Mouse (Mus musculus) kidney, adult 8-10 months (tissue): ENCODE results near the gene Stat5b.

Experiments
- DNase-seq, 2 experiments: peaks; one replicate each; pipeline ENCODE4 v3.0.0; 2022

Stat5b gene

GRCm38 (mm10) chr11:100761547-100762045, 88.9 kb downstream of the Stat5b start:
- DNase-seq, result peak; percentile 75 to 88

DNA sequence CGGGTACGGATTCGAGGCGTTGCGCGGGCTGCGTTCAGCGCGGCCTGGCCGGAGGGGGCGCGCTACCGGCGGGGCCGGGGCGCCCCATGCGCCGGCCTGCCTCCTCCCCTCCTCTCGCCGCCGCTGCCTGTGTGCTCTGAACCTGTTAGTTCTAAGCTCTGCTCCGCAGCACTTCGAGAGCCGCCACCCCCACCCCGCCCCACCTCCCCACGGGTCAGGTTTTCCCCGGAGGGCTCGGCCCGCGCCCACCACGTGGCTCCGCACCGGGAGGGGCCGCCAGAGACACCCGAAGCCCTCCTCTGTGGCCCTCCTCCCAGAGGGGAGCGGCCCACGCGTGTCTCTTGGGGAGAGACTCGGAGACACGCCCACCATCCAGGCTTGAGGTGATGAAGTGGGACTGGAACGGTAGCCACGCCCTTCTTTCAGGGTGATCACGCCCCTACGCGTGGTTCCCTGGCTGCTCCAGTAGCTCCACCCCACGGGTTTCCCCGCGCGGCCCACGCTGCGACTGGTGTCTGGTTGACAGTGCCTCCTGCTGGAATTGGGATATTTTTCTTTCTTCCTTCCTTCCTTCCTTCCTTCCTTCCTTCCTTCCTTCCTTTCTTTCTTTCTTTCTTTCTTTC, 90.8 kb downstream of the Stat5b start, which contains the start of gene Kcnh4:
Gene Kcnh4 (minus strand): TSS at position 332 of the 623 bp plus-strand sequence.
- DNase-seq, result no peak

DNA sequence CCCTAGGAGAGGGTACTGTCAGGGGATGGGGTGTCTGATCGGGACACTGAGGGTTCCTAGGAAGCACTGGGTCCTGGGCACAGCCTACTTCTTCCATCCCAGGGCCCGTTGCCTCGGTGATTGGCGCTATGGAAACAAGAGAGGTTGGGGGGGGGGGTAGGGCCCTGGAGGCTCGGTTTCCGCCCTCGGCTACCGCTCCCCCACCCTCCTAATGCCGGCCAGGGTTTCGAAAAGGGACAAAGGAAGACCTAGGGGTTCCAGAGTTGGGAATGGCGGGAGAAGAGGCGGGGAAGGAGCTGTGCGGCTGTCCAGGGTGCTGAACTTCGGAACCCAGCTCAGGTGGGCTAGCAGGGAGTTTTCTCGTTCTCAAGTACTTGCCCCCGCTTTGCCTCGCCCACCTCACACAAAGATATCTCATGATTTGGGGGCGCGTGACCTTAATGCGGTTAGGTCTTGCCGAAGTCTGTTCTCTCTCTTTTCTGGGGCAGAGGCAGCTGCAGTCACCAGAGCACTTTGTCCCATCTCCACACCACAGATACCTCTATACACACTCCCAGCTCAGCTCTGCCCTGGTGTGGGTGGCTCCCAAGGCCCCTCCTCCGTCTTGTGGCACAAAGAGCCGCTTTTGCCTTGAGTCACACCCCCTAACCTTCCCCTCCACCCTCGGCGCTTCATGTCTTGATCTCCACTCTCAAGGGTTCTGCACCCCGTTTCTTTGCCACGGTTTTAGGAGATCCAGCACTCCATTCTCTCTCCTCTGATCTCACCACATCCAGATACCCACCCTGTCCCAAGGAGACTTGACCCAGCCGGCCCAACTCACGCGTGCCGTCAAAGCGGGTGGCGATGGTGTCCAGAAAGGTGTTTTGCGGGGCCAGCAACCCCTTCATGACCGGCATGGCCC, 91.6 kb downstream of the Stat5b start:
- no peak for DNase-seq

GRCm38 (mm10) chr11:100757566-100757965, 93.0 kb downstream of the Stat5b start:
- no peak for DNase-seq

DNA sequence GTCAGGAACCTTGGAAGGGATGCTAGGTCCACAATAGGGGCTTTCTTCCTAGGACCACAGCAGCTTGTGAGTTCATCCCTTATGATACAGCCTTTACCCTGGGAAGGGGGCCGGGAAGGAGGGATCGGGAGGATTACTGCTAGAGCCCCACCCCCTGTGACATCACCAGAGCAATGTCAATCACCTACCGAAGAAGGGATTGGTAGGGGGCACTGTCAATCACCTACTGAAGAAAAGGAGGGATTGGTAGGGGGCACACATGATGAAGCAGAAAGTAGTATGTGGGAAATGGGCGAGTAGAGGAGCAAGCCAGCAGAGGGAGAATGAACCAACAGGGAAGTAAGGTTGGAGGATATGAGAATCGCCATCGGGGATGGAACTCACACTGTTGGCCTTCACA, 94.0 kb downstream of the Stat5b start:
- DNase-seq, result no peak

DNA sequence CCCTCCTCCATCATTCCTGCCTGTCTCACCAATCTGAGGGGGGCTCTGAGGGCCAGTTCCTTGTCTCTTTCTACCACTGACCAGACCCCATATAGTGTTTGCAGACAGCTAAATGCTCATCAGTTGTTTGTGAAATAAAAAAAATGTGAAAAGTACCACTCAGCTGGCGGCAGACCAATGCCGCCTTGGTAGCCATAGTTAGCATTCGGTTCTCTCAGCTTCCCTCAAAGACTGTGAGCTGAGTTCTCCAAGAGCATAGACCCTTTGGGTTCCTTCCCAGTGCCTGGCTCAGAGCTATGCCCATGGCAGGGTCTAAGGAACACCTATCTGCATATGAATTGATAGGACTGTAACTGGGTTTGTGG, 95.8 kb downstream of the Stat5b start:
- no peak for DNase-seq

GRCm38 (mm10) chr11:100754021-100754692, 96.4 kb downstream of the Stat5b start:
- no peak for DNase-seq

- DNase-seq, result no peak
Observed at GRCm38 (mm10) chr11:100752294-100752693, 98.2 kb downstream of the Stat5b start.

GRCm38 (mm10) chr11:100750127-100750526, 100.4 kb downstream of the Stat5b start:
- no peak for DNase-seq

GRCm38 (mm10) chr11:100749469-100749868, 101.1 kb downstream of the Stat5b start:
- no peak for DNase-seq

GRCm38 (mm10) chr11:100748620-100749019, 101.9 kb downstream of the Stat5b start:
- no peak for DNase-seq

- no peak for DNase-seq
Observed at GRCm38 (mm10) chr11:100747114-100747513, 103.4 kb downstream of the Stat5b start.

GRCm38 (mm10) chr11:100746546-100746945, 104.0 kb downstream of the Stat5b start:
- DNase-seq, result no peak

DNA sequence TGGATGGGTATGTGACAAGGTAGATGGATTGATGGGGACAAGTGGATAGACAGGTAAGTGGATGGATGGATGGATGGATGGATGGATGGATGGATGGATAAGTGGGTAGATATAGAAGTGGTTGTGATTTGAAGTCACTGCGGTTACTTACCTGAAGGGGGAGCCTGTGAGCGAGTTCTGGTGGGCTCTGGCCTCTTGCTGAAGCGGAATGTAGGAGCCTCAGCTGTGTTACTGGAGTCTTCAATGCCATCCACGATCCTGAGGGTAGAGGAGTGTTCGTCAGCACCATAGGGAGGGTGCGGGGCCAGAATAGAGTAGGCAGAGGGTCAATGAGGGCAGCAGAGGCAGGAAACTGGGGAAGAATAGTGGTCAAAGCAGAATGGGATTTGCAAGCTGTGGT, 105.4 kb downstream of the Stat5b start:
- peak in 1 of 2 experiments; percentile 40 for DNase-seq

GRCm38 (mm10) chr11:100741348-100741747, 109.2 kb downstream of the Stat5b start:
- peak; percentile 80 to 83 for DNase-seq

GRCm38 (mm10) chr11:100738749-100739148, 111.8 kb downstream of the Stat5b start:
- DNase-seq, result no peak

- peak; percentile 99 for DNase-seq
Observed at GRCm38 (mm10) chr11:100738066-100738604, 112.4 kb downstream of the Stat5b start, which contains the start of gene Rab5c. Rab5c (minus strand) TSS chr11:100738215.

DNA sequence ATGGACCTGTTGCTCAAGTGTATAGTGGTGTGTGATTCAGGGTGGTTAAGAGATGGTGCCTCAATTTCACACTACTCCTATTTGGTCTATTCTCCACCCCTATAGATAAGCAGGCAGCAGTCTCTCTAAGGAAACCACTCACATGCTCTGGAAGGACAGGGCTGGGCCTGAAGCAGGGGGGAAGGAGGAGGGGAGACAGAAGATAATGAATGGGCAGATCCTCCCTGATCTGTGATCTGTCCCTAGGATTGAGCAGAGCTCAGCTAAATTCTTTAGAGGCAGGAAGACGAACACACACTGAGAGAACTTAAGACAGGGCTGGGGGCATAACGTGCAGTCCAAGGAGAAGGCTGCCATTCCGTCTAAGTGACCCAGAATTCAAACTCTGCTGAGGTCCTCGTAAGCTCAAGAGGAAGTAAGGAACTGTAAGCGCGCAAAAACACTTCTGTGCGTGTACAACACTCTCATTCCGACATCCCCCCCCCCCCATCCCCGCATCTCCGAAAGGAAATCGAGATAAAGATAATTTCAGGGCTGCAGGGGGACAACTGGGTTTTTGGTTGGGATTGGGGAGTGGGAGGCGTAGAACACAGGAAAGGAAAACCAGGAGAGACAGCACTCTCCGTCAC, 113.3 kb downstream of the Stat5b start:
- no peak for DNase-seq

DNA sequence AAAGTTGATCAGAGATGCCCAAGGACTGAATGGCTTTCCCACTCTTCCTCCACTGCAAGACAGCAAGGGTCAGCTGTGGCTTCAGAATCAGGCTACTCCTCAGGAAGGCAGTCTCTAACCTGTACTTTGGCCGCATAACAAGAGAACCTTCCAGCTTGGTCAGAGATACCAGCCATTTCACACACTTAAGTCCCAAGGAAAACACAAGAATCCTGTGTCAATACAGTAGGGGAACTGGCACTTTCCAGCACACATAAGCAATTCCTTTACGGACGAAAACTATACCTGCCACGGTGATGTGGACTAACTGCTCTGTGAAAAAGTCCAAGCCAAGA, 113.8 kb downstream of the Stat5b start:
- no peak for DNase-seq

DNA sequence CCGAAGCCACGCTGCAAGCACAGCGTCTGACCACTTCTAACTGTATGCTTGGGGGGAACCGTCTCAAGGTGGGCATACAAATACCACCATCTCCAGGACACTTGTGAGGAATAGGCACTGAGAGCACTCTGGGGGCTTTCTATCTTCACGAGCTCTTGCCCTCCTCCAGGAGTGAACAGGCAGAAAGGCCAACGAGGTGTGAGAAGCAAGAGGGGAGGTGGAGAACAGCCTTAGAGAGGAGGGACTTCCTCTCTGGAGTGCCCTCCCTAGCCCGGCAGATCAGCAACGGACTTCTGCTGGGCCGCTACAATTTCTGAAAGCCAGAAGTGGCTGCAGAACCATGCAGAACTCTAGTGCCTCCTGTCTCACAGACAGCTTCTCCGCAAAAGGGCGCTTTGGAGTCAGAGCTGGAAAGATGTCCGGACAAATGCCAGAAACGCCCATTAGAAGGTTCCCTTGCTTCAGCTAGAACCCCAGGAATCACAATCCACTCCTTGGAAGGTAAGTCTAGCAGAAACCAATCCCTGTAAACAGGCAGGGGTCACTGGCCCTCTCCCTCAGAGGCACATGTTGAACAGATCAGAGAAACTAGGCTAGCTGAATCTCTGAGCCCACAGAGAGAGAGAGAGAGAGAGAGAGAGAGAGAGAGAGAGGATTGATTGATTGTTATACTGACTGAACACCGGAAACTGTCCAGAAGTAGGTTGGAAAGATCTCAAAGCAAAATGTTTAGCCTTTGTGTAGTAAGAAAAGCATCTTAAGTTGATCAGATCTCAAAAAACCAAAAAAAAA, 114.4 kb downstream of the Stat5b start:
- no peak for DNase-seq

DNA sequence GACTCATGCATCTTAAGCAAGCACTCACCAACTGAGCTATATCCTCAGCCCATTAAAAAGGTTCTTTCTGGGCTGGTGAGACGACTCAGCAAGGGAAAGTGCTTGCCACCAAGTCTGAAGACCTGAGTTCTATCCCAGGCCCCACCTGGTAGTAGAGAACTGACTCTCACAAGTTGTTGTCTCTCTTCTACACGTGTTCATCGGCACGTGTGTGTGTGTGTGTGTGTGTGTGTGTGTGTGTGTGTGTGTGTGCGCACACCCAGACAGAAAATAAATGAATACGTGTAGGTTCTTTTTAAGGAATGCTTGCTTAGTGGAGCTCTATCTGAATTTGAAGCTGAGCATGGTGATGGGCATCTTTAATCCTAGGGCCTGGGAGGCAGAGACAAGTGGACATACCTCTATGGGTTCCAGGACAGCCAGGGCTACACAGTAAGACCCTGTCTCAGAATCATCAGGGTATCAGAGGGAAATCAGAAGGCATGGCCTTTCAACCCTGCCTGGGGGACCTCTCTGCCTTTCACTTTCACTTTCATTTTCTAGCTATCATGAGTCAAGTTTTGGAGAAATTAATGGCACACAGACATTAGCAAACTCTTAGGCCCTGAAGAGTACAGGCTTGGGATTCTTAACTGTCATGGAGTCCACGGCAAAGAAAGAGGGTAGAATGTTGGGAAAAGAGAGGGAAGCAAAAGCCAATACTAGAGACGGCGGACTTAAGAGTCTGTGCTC, 115.2 kb downstream of the Stat5b start:
- DNase-seq, result no peak
